Comparison of ENCODE assay signal across 27 mouse cellular contexts in the genomic region with DNA sequence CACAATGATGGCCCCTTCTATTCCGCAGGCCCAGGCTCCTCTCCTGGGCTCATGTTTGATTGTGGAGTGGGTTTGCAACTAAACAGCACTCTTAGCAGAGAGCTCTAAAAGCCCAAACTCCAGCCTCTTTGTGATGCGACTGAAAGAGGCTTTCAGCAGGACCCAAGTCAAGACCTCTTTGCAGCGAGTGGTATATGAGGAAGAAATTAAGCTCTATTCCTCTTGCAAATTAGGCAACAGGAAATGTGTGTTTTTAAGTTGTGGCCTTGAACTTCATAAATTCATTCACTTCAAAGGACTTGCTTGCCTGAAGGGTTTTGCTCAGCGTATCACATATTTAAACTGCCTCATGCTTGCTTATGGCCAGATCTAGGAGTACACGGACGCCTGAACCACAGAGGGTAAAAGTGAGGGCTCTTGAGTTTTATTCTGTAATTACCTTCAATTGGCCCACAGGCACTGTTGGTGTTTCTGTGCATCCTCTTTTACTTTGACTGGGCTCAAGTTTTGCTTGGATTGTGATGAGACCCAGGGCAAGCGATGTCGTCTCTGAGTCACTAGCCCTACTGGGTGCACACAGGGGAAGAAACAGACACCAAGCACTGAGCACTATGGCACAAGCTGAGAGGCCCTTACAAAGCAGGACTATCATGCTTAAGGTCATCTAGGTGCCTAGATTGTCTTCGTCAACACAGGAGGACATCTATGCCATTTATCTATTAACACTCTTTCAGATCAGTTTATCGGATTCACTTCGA.
A peak's percentile ranks its signal among the peaks of the same experiment; 100 is the strongest.
DNase-seq lines count a peak whose midpoint lies in the region; ATAC-seq and TF ChIP-seq lines count a peak whose summit lies in the region.
"Had no signal": no experiment of that assay in that cellular context is flagged by ENCODE, and none has a peak within 500 bp of the region (broad histone marks: within the 10 kb centered on the region; RNA-seq: fewer than 3 reads in every experiment).

No protein-coding gene starts in this region.

- H3K27me3 ChIP-seq in forebrain, embryonic 13.5 days = no peaks in the 10 kb centered on the region
- H3K27me3 ChIP-seq: embryonic facial prominence, embryonic 12.5 days; heart, embryonic 15.5 days; liver, embryonic 15.5 days; lung, embryonic 15.5 days; midbrain, embryonic 13.5 days; neural tube, embryonic 12.5 days had no signal

- peaks cover 10% of the 10 kb centered on the region; the same call in 1 of the 2 replicates for H3K4me1 ChIP-seq in forebrain, embryonic 13.5 days
- H3K4me1 ChIP-seq: liver, embryonic 15.5 days had no signal

- peak; percentile 64 for ATAC-seq in inflammation-experienced regulatory T-cells, adult 6 months
- no peak for ATAC-seq in forebrain, embryonic 13.5 days
- ATAC-seq: forebrain, embryonic 14.5 days; midbrain, embryonic 13.5 days had no signal

- intact Hi-C loops in gastrocnemius, postnatal 36 days (cut with DNase I) = no loop called here
- intact Hi-C loops in gastrocnemius, adult 2 months (cut with DNase I) = no loop called here

- H3K27ac ChIP-seq in gastrocnemius, adult 2 months = no peak overlapping the region
- no peak overlapping the region for H3K27ac ChIP-seq in forebrain, embryonic 13.5 days
- H3K27ac ChIP-seq: embryonic facial prominence, embryonic 12.5 days; heart, adult 2 months; heart, embryonic 15.5 days; hindbrain, embryonic 14.5 days; limb, embryonic 10.5 days; liver, embryonic 15.5 days; lung, embryonic 15.5 days; macrophage; midbrain, embryonic 13.5 days; neural tube, embryonic 12.5 days had no signal

- TF ChIP-seq CTCF in gastrocnemius, adult 2 months (IDR thresholded peaks at IDR 0.05) = no peak

- H3K9me3 ChIP-seq in forebrain, embryonic 13.5 days (replicated peaks) = no peaks in the 10 kb centered on the region
- H3K9me3 ChIP-seq: embryonic facial prominence, embryonic 12.5 days; heart, embryonic 15.5 days; limb, embryonic 10.5 days; liver, embryonic 15.5 days; lung, embryonic 15.5 days; midbrain, embryonic 13.5 days; neural tube, embryonic 12.5 days had no signal

- H3K4me3 ChIP-seq in gastrocnemius, adult 2 months = no peak overlapping the region
- no peak overlapping the region for H3K4me3 ChIP-seq in forebrain, embryonic 13.5 days
- H3K4me3 ChIP-seq: embryonic facial prominence, embryonic 12.5 days; erythroblast, embryonic 14.5 days; heart, adult 2 months; heart, embryonic 15.5 days; limb, embryonic 10.5 days; liver, embryonic 15.5 days; lung, embryonic 15.5 days; midbrain, embryonic 13.5 days; neural tube, embryonic 12.5 days had no signal

- 88% methylated on average over 11 of the region's 11 CpGs for whole genome bisulfite sequencing in forebrain, embryonic 13.5 days

- H3K9ac ChIP-seq in forebrain, embryonic 13.5 days = no peak overlapping the region
- H3K9ac ChIP-seq: embryonic facial prominence, embryonic 12.5 days; heart, embryonic 15.5 days; hindbrain, embryonic 14.5 days; liver, embryonic 15.5 days; lung, embryonic 15.5 days; midbrain, embryonic 13.5 days; neural tube, embryonic 12.5 days had no signal

- no peaks in the 10 kb centered on the region for H3K36me3 ChIP-seq in forebrain, embryonic 13.5 days (ENCODE audit: poor library complexity, severe bottlenecking)
- H3K36me3 ChIP-seq: embryonic facial prominence, embryonic 12.5 days; heart, embryonic 15.5 days; limb, embryonic 10.5 days; liver, embryonic 15.5 days; lung, embryonic 15.5 days; midbrain, embryonic 13.5 days; neural tube, embryonic 12.5 days had no signal

- peak; percentile 70 for DNase-seq in heart, adult 11 months
- no peak for DNase-seq in heart, adult 8-10 months (ENCODE audit: low spot score)
- peak; percentile 8 for DNase-seq in T-cell, adult 2 months (ENCODE audit: low spot score)
- no peak for DNase-seq in gastrocnemius, postnatal 36 days
- DNase-seq in gastrocnemius, adult 2 months = no peak
- DNase-seq: gastrocnemius, postnatal 10 days; heart, adult 2 months; heart, postnatal 36 days; kidney, adult 8-10 months; kidney, postnatal 14 days; liver; right cerebral cortex, postnatal 4 days; thymus, adult 18-20 months; thymus, postnatal 4 days had no signal

- H3K4me2 ChIP-seq in forebrain, embryonic 13.5 days = no peak overlapping the region
- H3K4me2 ChIP-seq: embryonic facial prominence, embryonic 12.5 days; heart, embryonic 15.5 days; hindbrain, embryonic 14.5 days; liver, embryonic 15.5 days; lung, embryonic 15.5 days; midbrain, embryonic 13.5 days; neural tube, embryonic 12.5 days had no signal

Comparison
In these comparisons a context has a peak if more than half of its experiments do, and no peak if none do; other contexts are left out.
1. DNase-seq: peak in heart, adult 11 months (single experiment) and T-cell, adult 2 months (single experiment); none in heart, adult 8-10 months (single experiment), gastrocnemius, postnatal 36 days (0 of 2) and gastrocnemius, adult 2 months (single experiment).